Mouse (Mus musculus): ENCODE results near the gene Cryl1. TPM values are rescaled to one million over a fixed set of nuclear protein-coding genes. Genes with fewer than 3 reads are reported as not detected.

The Cryl1 gene
- polyA plus RNA-seq, 2 experiments, result 6.0 to 7.4 TPM

GRCm38 (mm10) chr14:57348155-57348554, 50.2 kb downstream of the Cryl1 start:
- ATAC-seq (ENCODE audit: insufficient read depth), result no peak

GRCm38 (mm10) chr14:57346135-57346534, 52.2 kb downstream of the Cryl1 start:
- Histone ChIP-seq H3K9ac (replicated peaks) (no peak overlapping the region), H3K27ac (no peak overlapping the region), H3K36me3 (replicated peaks; ENCODE audit: control insufficient read depth, insufficient read depth, low read depth) (no peaks in the 10 kb centered on the region), H3K4me3 (ENCODE audit: insufficient read depth in 1 of 2, low read depth in 2 of 2, low read length in 2 of 2) (no peak overlapping the region), H3K4me1 (replicated peaks; ENCODE audit: control insufficient read depth in 2 of 2, insufficient read depth in 2 of 2, low read length in 1 of 2) (peaks cover 3 to 21% of the 10 kb centered on the region in 2 experiments), H3K4me2 (ENCODE audit: low read depth) (no peak overlapping the region), H3K27me3 (ENCODE audit: control insufficient read depth, insufficient read depth, low read length) (no peaks in the 10 kb centered on the region), H3K9me3 (ENCODE audit: control insufficient read depth, low read length) (no peaks in the 10 kb centered on the region)
- TF ChIP-seq EP300 (IDR thresholded peaks at IDR 0.05; ENCODE audit: low read depth) (no peak), CTCF (IDR thresholded peaks at IDR 0.05; ENCODE audit: low read depth) (peak; percentile 31)
- WGBS (ENCODE audit: insufficient replicate concordance), result 72% methylated on average over 3 of the region's 3 CpGs
- ATAC-seq (ENCODE audit: insufficient read depth), result no peak
- no peak for DNase-seq (ENCODE audit: low read depth in 3 of 3, low spot score in 3 of 3)

More at GRCm38 (mm10) chr14:57348155-57348554, 50.2 kb downstream of the Cryl1 start:
- no peaks in the 10 kb centered on the region for H3K27me3 ChIP-seq (ENCODE audit: control insufficient read depth, insufficient read depth, low read length)
- no peak for DNase-seq (ENCODE audit: low read depth in 3 of 3, low spot score in 3 of 3)
- TF ChIP-seq EP300 (IDR thresholded peaks at IDR 0.05; ENCODE audit: low read depth) (no peak), CTCF (IDR thresholded peaks at IDR 0.05; ENCODE audit: low read depth) (no peak)
- 75% methylated on average over 4 of the region's 4 CpGs for WGBS (ENCODE audit: insufficient replicate concordance)
- no peak overlapping the region for H3K4me3 ChIP-seq (ENCODE audit: insufficient read depth in 1 of 2, low read depth in 2 of 2, low read length in 2 of 2)
- peaks cover 3 to 19% of the 10 kb centered on the region in 2 experiments for H3K4me1 ChIP-seq (replicated peaks; ENCODE audit: control insufficient read depth in 2 of 2, insufficient read depth in 2 of 2, low read length in 1 of 2)
- H3K27ac ChIP-seq, result no peak overlapping the region
- H3K4me2 ChIP-seq (ENCODE audit: low read depth), result no peak overlapping the region
- H3K36me3 ChIP-seq (replicated peaks; ENCODE audit: control insufficient read depth, insufficient read depth, low read depth), result no peaks in the 10 kb centered on the region
- H3K9ac ChIP-seq (replicated peaks), result no peak overlapping the region
- no peaks in the 10 kb centered on the region for H3K9me3 ChIP-seq (ENCODE audit: control insufficient read depth, low read length)

- Histone ChIP-seq H3K4me1 (replicated peaks; ENCODE audit: control insufficient read depth in 2 of 2, insufficient read depth in 2 of 2, low read length in 1 of 2) (peaks cover 3 to 15% of the 10 kb centered on the region in 2 experiments), H3K36me3 (replicated peaks; ENCODE audit: control insufficient read depth, insufficient read depth, low read depth) (no peaks in the 10 kb centered on the region), H3K4me2 (ENCODE audit: low read depth) (peak overlapping the region; percentile 53), H3K4me3 (ENCODE audit: insufficient read depth in 1 of 2, low read depth in 2 of 2, low read length in 2 of 2) (peak overlapping the region; percentile 18 to 36; a peak in 3 of 4 replicates), H3K27me3 (ENCODE audit: control insufficient read depth, insufficient read depth, low read length) (no peaks in the 10 kb centered on the region), H3K9me3 (ENCODE audit: control insufficient read depth, low read length) (no peaks in the 10 kb centered on the region), H3K9ac (replicated peaks) (peak overlapping the region; percentile 5; the same call in 1 of the 2 replicates), H3K27ac (no peak overlapping the region)
- WGBS (ENCODE audit: insufficient replicate concordance), result 41% methylated on average over 25 of the region's 25 CpGs
- DNase-seq (ENCODE audit: low read depth in 3 of 3, low spot score in 3 of 3), result no peak
- ATAC-seq (ENCODE audit: insufficient read depth), result peak; percentile 47; the same call in 1 of the 2 replicates
- TF ChIP-seq EP300 (IDR thresholded peaks at IDR 0.05; ENCODE audit: low read depth) (no peak), CTCF (IDR thresholded peaks at IDR 0.05; ENCODE audit: low read depth) (no peak)
Observed at GRCm38 (mm10) chr14:57344781-57345492, 53.4 kb downstream of the Cryl1 start.

- no peaks in the 10 kb centered on the region for H3K9me3 ChIP-seq (ENCODE audit: control insufficient read depth, low read length)
- no peak for ATAC-seq (ENCODE audit: insufficient read depth)
- H3K27me3 ChIP-seq (ENCODE audit: control insufficient read depth, insufficient read depth, low read length), result no peaks in the 10 kb centered on the region
- H3K27ac ChIP-seq, result no peak overlapping the region
- WGBS (ENCODE audit: insufficient replicate concordance), result 55% methylated on average over 15 of the region's 15 CpGs
- no peak overlapping the region for H3K9ac ChIP-seq (replicated peaks)
- TF ChIP-seq CTCF (IDR thresholded peaks at IDR 0.05; ENCODE audit: low read depth), result no peak
- TF ChIP-seq EP300 (IDR thresholded peaks at IDR 0.05; ENCODE audit: low read depth), result no peak
- H3K4me2 ChIP-seq (ENCODE audit: low read depth), result no peak overlapping the region
- no peak overlapping the region for H3K4me3 ChIP-seq (ENCODE audit: insufficient read depth in 1 of 2, low read depth in 2 of 2, low read length in 2 of 2)
- H3K4me1 ChIP-seq (replicated peaks; ENCODE audit: control insufficient read depth in 2 of 2, insufficient read depth in 2 of 2, low read length in 1 of 2), result peaks cover 3 to 10% of the 10 kb centered on the region in 2 experiments; a peak in 3 of 4 replicates
- no peaks in the 10 kb centered on the region for H3K36me3 ChIP-seq (replicated peaks; ENCODE audit: control insufficient read depth, insufficient read depth, low read depth)
- no peak for DNase-seq (ENCODE audit: low read depth in 3 of 3, low spot score in 3 of 3)
Observed at GRCm38 (mm10) chr14:57343057-57343750, 55.1 kb downstream of the Cryl1 start.
